Mouse (Mus musculus): ENCODE results near the gene Adam1b.
A peak's percentile ranks its signal among the peaks of the same experiment; 100 is the strongest.

The Adam1b gene

DNA sequence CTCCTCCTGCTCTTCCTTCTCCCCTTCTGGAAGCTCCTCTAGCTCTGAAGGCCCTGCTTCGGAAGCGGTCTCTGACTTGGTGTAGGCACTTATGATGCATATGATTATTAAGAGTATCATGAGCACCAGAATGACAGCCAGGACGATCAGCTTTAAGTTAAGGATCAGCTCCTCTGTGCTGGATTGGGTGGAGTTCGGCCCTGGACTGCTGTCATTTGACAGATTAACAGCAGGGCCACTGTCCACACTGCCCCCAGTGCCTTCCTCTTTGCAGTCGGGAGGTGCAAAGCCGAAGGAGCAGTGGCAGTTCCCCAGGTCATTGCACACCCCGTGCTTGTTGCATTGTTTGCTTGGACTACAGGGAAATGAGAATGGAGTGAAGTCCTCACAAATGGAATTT is 2.5 kb downstream of the Adam1b start:
- no peak for DNase-seq (ENCODE audit: low spot score in 2 of 2)

GRCm38 (mm10) chr5:121493305-121493704 is 9.9 kb downstream of the Adam1b start:
- peak; percentile 67 to 84 for DNase-seq (ENCODE audit: low spot score in 2 of 2)

DNA sequence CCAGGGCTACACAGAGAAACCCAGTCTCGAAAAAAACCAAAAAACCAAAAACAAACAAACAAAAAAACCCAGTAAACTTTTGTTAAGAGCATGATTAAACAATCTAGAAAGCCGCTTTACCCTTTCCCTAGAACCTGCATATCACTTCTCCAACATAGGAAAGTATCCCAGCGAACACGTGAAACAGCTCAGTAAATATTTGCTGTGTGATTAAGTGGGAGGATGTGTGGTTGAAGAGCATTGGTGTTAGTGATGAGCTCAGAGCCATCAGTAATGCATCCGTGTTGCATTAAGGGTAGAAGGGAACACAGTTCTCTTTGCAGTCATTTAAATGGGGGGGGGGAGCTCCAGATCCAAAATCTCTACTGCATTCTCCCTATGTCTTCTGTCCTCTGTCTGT is 18.4 kb downstream of the Adam1b start:
- DNase-seq (ENCODE audit: low spot score in 2 of 2) = no peak

DNA sequence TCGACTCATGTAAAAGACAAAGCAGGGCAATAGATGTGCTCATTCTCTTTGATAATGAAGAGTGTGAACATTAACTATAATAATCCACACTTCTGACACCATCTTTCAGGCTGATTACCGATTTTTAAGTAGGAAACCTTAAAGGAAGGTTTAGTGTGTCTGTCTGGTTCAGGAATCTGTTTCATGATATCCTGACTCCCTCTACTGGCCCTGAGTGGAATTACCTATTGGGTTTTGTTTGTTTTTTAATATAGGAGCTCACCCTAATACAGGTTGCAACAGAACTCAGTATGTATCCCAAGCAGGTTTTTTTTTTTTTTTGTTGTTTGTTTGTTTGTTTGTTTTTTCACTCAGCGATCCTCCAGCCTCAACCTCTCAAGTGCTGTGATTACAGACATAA is 25.6 kb downstream of the Adam1b start:
- DNase-seq (ENCODE audit: low spot score in 2 of 2) = no peak

DNA sequence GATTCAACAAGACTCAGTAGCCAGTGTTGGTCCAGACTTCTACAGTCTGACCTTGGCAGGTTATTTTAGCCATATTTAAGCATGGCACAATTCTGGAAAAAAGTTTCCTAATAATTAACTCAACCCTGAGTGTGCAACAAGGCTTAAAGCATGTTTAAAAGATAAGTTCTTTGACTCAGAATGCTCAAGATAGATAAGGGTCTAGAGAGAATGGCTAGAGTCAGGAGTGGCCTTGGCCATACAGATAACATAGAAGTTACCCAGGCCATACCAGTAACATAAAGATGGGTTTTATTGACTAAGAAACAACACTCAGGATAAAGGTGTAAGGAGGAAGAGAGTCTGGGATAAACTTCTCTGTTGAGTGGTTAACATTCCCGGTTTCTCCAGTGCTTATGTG is 27.2 kb downstream of the Adam1b start:
- DNase-seq (ENCODE audit: low spot score in 2 of 2) = no peak

DNA sequence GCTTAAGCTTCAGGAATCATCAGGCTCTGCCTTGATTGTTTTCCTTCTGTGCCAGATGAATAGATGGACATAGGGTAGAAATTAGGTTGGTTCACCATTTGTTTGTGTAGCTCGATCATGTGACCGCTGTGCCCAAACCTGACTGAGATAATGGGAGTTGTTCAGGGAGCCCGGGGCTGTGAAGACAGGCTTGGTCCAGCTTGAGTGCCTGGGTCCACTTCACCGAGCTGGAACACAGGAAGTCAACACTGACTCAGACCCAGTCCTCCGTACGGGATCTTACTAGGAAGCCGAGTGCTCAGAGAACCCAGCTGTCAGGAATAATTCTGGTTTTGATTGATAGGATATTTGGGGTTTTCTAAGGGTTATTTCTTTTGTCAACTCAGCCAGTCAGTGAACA is 28.6 kb downstream of the Adam1b start:
- no peak for DNase-seq (ENCODE audit: low spot score in 2 of 2)

DNA sequence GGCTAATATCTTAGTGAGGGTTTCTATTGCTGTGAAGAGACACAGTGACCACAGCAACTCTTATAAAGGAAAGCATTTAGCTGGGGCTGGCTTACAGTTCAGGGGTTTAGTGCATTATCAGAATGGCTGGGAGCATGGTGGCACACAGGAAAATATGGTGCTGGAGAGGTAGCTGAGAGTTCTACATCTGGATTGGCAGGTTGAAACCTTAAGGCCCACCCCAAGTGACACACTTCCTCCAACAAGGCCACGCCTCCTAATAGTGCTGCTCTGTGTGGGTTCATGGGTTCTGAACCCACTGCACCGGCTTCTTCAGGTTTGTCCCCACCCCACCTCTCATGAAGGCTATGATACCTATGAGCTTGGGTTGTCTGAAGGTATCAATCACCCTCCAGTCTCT is 30.8 kb downstream of the Adam1b start:
- no peak for DNase-seq (ENCODE audit: low spot score in 2 of 2)

GRCm38 (mm10) chr5:121469566-121469965 is 33.7 kb downstream of the Adam1b start:
- no peak for DNase-seq (ENCODE audit: low spot score in 2 of 2)

DNA sequence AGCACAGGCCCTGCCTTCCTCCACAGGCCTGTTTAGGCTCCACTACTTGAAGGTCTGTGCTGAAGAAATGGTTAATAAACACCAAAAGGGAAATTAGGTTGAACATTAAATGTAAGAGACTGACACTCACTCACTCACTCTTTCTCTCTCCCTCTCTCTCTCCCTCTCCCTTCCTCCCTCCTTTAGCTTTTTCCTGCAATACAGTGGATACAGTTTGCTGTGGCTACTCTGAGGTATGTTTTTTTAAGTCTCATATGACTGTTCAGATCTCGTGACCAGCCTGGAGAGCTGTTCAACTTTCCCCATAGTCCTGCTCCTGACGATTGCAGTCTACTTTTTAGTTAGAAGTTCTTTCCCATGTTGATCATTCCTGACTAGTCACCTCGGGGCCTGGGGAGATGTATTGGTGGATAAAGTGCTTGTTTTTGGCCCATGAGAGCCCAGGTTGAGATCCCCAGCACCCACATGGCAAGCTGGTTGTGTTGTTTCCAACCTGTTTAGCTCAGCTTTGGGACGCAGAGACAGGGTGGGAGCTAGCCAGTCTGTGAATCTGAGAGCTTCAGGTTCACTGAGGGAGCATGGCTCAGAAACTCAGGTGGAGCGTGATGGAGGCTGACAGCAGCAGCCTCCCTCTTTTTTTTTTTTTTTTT is 39.5 kb downstream of the Adam1b start:
- no peak for DNase-seq (ENCODE audit: low spot score in 2 of 2)

GRCm38 (mm10) chr5:121462967-121463366 is 40.3 kb downstream of the Adam1b start:
- no peak for DNase-seq (ENCODE audit: low spot score in 2 of 2)

DNA sequence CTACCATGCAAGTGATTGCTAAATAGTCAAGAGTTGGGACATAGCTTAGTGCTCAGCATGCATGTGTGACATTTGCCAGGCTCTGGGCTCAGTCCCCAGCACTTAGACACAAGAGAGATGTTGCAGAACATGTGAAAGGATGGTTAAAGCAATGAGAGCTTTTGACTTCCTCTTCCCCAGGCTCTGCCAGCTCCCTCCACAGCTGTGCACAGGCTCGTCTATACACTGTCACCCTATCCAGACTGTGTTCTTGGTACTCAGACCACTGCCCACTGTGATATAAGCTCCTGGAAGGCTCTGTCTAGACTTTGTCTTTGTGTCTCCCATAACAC is 41.1 kb downstream of the Adam1b start:
- no peak for DNase-seq (ENCODE audit: low spot score in 2 of 2)

DNA sequence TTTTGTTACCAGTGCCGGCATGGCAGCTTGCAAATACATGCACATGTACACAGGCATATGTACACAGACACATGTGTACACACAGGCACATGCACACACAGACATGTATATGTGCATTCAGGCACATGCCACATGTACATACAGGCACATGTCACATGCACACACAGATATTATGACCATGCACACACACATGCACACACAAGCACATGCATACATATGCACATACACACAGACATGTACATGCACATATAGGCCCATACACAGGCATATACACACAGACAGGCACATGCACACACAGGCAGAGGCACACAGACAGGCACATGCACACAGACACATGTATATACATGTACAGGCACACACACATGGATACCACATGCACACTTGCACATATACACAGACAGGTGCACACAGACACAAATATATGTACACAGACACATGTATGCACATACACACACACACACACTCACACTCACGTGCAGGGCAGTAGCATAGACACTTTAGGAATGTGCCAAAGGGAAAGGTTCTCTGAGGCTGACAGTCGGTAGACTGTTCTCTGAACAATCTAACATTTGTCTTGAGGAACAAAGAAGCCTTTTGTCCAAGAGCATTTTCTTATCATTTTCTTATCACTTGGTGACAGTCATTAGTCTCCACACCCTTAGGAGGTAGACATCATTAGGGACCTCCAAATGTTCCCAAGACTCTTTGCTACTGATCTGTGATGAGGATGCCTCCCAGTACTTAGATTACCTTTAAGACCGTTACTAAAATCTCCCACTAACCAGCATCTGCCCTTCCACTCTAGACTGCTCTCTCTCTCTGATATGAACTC is 41.7 kb downstream of the Adam1b start:
- DNase-seq (ENCODE audit: low spot score in 2 of 2) = no peak

DNA sequence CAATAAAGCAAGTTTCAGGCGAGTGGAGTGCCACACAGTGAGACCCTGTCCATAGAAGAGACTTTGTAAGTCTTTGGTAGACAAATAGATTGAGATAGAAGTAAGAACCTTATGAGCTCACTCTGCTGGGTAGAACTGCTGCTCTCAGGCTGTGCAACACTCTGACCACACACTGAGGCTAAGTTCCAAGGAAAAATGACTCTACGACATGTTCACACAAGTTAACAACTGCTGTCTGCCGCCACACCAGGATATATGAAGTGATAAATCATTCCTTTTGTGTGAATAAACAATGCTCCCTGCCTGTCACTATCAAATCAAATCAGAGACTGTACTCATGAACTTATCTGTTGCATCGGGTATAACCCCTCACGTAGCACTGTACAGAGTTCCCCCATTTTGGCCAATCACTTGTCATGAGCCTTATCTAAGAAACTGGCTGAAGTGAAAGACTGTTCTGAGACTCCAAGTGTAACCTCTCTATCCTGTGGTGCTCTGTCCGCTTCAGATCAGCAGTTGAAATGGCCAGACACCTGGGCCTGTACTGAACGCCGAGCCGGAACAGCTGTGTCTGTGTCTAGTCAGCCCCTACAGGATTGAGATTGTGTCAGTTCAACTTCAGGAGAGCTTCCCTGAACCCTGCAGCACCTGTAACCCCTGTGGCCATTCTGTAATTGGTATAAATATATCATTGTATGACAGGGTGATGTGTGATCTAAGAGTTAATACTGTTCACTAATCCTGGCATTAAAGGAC is 47.5 kb downstream of the Adam1b start:
- DNase-seq (ENCODE audit: low spot score in 2 of 2) = no peak

DNA sequence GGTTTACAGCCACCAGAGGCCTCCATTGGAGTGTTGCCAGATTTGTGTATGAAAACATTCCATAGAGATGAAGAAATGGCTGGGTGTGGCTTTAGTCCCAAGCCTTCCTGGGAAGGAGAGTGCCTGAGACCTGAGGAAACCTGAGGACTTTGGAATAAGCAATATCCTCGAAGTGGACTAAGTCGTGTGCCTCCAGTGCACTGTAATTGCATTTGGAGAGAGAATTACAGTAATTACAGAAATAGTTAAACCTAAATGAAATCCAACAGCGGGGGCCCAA is 48.8 kb downstream of the Adam1b start:
- no peak for DNase-seq (ENCODE audit: low spot score in 2 of 2)

DNA sequence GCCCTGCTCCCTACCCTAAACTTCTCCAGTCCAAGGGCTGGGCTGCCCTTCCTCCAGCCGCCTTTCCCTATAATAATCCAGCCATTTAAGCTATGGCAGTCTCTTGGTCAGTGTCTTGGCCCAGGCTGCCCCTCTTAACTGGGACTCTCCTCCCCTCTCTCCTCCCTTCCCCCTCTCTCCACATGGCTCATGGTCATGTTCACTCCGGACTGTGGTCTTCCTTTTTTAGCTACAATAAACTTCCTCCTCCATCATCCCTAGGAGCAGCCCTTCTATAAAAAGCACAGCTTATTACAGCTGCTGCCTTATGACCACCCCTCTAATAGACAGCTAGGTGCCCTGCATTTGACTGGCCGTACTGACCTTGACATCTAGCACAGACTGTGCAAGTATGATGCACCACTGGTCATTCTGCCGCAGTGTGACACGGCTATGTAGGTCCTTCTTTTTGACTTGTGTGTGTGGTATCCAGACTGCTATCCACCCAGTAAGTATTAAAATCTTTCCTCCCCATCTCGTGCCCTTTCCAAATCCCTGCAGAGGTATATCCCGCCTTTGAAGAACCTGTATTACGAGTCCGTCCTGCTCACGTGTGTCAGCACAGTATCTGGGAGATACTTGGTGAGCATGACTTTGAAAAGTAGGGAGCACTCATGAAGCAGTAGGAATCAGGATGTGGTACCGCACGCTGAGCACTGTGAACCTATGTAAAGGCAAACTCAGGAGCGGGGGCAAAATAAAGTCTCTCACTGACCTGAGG is 49.3 kb downstream of the Adam1b start:
- no peak for DNase-seq (ENCODE audit: low spot score in 2 of 2)

DNA sequence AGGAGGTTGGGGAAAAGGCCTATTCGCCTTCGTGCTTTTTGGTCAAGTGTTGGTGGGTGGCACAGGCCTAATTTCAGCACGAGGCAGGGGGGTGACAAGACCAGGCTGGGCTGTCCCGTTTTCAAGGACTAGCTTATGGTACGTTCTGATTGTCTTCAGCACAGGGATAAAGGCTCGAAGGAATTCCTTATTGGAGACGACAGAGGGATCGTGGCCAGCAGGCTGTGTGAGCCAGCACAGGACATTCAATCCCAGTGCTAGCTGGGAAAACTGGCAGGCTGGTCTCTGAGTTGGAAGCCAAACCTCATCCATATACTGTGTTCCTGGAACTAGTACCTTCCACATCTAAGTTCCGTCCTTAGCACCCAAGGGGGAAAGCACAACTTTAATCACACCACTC is 50.3 kb downstream of the Adam1b start:
- DNase-seq (ENCODE audit: low spot score in 2 of 2) = no peak

DNA sequence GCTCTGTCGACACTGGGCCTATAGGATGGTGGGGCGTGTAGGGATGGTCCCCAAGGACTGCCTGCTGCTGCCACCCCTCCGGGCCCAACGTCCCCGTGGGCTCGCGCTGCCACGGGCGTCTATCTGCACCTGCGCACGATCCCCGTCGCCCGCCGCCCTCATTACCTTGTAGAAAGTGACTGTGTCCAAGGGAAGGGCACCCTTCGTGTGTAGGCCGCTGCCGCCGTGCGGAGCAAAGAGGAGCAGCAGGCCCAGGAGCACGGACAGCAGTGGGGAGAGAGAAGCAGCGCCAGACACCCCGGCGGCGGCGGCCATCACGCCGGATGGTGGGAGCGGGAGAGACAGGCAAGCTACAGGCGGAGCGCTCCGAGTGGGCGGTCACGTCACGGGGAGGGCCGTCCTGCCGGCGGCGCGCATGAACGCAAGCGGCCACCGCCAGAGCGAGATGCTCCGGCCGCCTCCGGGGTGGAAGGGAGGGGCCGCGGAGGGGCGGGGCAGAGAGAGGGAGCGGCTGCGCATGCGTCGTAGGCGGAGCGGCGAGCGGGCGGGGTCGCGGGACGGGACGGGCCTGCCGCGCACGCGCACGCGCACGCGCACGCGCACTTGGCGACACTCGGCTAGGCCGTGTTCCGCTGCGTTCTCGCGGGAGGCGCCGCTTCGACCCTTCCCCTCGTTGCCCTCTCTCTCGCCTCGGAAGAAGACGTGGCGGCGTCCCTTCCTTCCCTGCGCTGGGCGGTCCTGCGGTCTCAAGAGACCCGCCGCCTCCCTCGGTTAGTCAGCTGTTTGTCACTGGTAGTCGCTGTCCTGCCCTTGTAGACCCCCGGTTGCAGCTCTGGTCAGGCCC is 51.0 kb downstream of the Adam1b start, which contains the start of gene Erp29:
TSS of gene Erp29 (minus strand) at position 481 of the 844 bp plus-strand sequence.
- DNase-seq (ENCODE audit: low spot score in 2 of 2) = peak; percentile 97 to 98

GRCm38 (mm10) chr5:121451644-121452025 is 51.6 kb downstream of the Adam1b start, which contains the start of gene Tmem116:
Tmem116 (plus strand) TSS chr5:121451893.
- DNase-seq (ENCODE audit: low spot score in 2 of 2) = no peak

- no peak for DNase-seq (ENCODE audit: low spot score in 2 of 2)
Observed at GRCm38 (mm10) chr5:121451203-121451602, 52.0 kb downstream of the Adam1b start.

GRCm38 (mm10) chr5:121450476-121450875 is 52.8 kb downstream of the Adam1b start:
- DNase-seq (ENCODE audit: low spot score in 2 of 2) = no peak
